Mouse (Mus musculus) T-cell, adult 66 days (primary cell): ENCODE measurements around the gene Gm5771. TPM values are rescaled to one million over a fixed set of nuclear protein-coding genes. Genes with fewer than 3 reads are reported as not detected.

Source experiments
- total RNA-seq, 2 experiments: library from RNA; stranded (reverse); gene quantifications; 3 replicates in 1 of 2; 4 replicates in 1 of 2; pipeline ENCODE4 v1.2.4; 2023

The Gm5771 gene
- total RNA-seq: not detected

GRCm38 (mm10) chr6:41392056-41392455 lies at the start of gene Gm5771:
Gm5771 (plus strand) TSS chr6:41392356.

DNA sequence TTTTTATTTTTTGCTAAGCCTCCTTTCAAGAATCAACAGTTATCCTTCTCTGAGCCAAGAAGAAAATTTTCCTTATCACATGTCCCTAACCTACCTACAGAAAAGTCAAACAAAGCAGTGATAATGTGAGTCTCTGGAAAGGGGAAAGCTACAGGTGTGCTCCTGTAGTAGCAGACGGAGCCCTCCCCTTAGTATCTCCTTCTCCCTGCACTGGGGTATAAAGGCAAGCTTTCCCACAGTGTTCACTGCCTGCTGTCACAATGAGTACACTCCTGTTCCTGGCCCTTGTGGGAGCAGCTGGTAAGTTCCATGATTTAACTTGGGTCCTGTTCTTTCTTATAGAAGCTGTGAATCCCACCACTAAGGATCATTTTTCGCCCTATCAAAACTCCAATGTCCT lies 38.2 kb upstream of the Gm5771 start, which contains the start of gene Try10:
Gene Try10 (plus strand): TSS at position 174 of the 400 bp plus-strand sequence.

GRCm38 (mm10) chr6:41377578-41377977 lies 14.6 kb upstream of the Gm5771 start, which contains the start of gene Prss3:
Prss3 (minus strand) TSS chr6:41377678.

GRCm38 (mm10) chr6:41446045-41446444 lies 53.9 kb downstream of the Gm5771 start, which contains the start of gene Gm10334:
Gm10334 (minus strand) TSS chr6:41446145.

Other genes with a start within 250 kb of the Gm5771 start
- gene Try4, start 90.1 kb upstream of the Gm5771 start, total RNA-seq: not detected
- gene Try5, start 75.5 kb upstream of the Gm5771 start, total RNA-seq: under 1 TPM in 1 of 2 experiments, not detected in 1; 0.99 TPM
- not detected for gene Try10, start 38.3 kb upstream of the Gm5771 start, total RNA-seq
- gene Prss3, start 14.7 kb upstream of the Gm5771 start, total RNA-seq: not detected
- gene Gm10334, start 53.8 kb downstream of the Gm5771 start, total RNA-seq: not detected
- gene Prss1, start 66.6 kb downstream of the Gm5771 start, total RNA-seq: not detected
- gene Prss2, start 129.4 kb downstream of the Gm5771 start, total RNA-seq: 1 to 10 TPM in 1 of 2 experiments, under 1 TPM in 1; 0.74 to 1.4 TPM
- gene Ephb6, start 213.1 kb downstream of the Gm5771 start, total RNA-seq: 10 to 100 TPM; 32.2 to 42.9 TPM
- not detected for gene Trpv6, start 244.0 kb downstream of the Gm5771 start, total RNA-seq